Mouse (Mus musculus) heart, postnatal 25 days (tissue): ENCODE measurements around the gene Dpp3. TPM values are rescaled to one million over a fixed set of nuclear protein-coding genes. Genes with fewer than 3 reads are reported as not detected.
"Not testable (repeated sequence)": the region's sequence is repeated elsewhere in the genome, so short reads cannot be mapped to it uniquely, and the experiment has no call there.

Experiments
- DNase-seq: peaks from one replicate; pipeline ENCODE4 v3.0.0; 2022; ENCODE audit warnings: low spot score
- intact Hi-C: fragments of 180-260 bp; cut with DNase I; formaldehyde crosslinking; loops from one replicate; pipeline ENCODE4 v1.15.1; 2025
- total RNA-seq, 2 experiments: library from RNA; stranded (reverse); gene quantifications; 2 replicates each; pipeline ENCODE4 v1.2.3; 2021

The Dpp3 gene
- total RNA-seq = 10 to 100 TPM; 17.5 to 19.6 TPM

DNA sequence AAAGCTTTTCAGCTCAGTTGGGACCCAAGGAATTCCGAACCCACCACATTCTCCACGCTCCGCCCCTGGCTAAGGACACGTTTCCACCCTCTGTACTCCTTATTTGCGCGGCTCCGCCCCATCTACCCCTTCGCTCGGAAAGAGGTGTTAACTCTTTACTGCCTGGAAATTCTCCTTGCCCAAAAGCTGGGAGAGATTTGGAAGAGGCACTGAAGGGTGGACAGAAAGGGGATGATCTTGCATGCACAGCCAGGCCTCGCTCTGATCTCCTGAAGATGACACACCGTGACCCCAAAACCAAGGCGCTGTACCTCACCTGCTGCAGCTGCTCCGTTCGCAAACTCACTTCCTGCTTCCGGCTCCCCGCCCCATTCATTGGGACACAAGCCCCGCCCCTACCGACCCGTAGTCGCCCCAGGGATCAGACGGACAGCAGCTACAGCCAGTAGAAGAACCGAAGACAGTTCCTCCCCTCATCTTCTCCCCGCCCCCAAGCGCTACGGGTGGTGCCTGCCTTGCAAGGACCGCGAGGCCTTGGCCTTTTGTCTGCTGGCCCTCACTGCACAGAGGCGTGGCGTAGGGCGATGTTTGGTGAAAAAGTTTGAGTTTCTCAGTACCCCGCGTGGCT, at the start of gene Dpp3:
Gene Dpp3, minus strand, starts transcription at position 384 of the 628 bp plus-strand sequence.
- peak; percentile 95 for DNase-seq
- intact Hi-C loops = no loop called here

DNA sequence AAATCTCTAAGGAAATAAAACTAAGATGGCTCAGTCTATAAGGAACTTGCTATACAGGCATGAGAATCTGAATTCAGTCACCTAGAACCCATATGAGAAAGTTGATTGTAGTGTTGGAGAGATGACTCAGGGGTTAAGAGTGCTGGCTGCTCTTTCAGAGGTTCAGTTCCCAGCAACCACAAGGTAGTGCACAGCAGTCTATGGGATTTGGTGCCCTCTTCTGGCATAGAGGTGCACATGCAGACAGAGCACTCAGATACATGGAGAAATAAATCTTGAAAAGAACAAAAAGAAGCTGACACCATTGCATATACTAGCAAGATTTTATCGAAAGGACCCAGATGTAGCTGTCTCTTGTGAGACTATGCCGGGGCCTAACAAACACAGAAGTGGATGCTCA, 40.1 kb upstream of the Dpp3 start:
- intact Hi-C loops = no loop called here
- DNase-seq = no peak

- intact Hi-C loops = loop anchor here (5.0 kb wide), 2 partner anchors 205 to 330 kb away; partner anchors contain the start of gene Rbm4b
- peak; percentile 72 for DNase-seq
Measured at GRCm38 (mm10) chr19:4961928-4962601, 34.0 kb upstream of the Dpp3 start, which contains the start of gene Mrpl11. Gene Mrpl11 (plus strand): TSS chr19:4962147.

DNA sequence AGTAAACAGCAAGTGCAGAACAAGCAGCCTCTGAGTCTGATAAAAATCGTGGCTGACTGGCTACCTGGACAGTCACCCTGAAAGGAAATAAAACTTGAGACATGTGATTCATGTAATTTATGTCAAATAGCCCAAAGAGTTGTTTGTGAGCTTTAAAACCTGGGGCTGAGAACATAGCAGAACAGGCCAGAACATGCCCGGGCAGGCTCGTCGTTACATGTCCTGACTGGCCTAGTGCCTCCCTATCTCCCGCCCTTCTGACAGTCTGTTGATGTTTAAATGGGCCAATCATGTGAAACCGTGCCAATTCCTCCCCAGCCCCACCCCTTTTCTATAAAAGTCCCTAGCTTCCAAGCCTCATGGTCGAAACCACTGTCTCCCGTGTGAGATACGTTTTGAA, 20.6 kb upstream of the Dpp3 start:
- DNase-seq, intact Hi-C loops: not testable (repeated sequence)

DNA sequence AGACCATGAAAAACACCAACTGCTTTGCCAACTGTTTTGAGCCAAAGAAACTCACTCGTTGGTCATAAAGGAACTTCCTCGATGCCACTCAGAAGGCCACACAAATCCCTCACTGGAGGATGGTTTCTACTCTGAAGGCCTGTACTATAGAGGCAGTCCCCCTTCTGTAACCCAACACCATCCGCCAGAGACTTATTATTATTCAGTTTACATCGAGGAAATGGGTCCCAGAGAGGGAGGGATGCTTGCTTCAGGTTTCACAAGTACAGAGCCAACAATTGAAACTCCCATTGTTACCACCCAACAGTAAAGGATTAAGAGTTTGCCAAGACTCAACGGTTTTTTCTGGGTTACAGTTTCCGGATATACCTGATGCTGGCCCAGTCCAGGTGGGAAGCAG, 17.5 kb upstream of the Dpp3 start:
- intact Hi-C loops = no loop called here
- no peak for DNase-seq

GRCm38 (mm10) chr19:4943253-4943588, 15.1 kb upstream of the Dpp3 start:
- no peak for DNase-seq
- intact Hi-C loops = no loop called here

DNA sequence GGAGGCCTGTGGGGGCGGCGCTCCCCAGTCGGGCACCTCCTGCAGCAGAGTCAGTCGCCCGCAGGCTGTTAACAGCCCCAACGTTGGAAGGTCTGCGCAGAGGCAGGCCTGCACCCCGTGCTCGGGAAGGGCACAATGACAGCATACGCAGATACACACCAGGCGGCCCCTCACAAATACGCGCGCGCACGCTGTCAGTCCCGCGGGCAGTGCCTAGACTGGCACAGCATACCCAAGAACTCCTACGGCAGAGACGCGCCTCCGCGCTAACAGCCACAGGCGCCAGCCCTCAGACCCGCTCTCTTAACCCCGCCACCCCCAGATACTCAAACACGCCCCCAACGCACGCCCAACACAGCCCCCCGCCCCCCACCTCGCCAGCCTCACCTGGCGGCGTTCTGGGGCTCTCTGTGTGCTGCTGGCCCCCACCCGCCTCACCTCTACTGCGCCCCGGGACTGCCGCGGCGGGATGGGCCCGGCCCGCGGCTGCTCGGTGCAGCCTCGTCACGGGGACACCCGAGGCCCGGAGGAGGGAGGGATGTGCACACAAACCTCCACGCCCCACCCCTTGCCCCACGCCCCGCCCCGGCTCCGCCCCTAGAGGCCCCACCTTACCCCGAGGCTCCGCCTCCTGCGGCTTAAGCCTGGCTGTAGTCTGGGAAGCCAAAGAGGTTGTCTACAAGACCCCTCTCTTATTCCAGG, 14.6 kb upstream of the Dpp3 start, which contains the start of gene Peli3:
Gene Peli3, minus strand, starts transcription at position 577 of the 702 bp plus-strand sequence.
- intact Hi-C loops = no loop called here
- DNase-seq = peak; percentile 25

DNA sequence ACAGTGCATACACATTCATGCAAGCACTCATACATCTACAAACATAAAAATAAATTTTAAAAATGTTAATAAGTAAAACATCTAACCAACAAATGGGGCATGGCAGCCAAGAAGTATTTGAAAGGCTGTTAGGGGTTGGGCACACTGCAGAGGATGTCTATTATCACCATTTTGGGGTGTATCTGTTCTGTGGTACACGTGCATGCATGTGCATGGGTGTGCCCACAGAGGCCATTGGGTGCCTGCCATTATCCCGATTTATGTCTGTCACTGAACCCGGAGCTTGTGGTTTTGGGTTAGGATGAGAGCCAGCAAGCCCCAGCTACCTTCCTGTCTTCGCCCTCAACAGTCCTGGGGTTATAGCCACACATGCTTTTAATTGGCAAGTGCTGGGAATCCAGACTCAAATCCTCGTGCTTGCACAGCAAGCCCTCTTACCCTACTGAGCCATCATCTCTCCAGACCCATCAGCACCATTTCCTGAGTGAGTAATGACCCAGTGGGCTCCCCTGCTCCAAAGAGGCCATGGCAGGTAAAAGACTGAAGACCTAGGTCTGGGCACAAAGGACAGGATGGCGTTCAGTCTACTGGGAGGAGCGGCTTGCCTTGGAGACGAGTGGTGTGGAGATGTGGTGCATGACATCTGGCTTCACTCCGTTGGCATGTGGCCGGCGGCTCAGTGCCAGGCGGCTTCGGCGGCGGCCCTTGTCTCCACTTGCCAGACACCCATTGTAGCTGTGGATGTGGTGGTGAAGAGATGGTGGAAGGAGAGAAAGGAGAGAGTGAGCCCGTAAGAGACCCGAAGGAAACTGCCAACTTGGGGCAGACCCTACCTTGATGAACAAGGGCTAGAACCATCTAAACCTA, 9.6 kb upstream of the Dpp3 start:
- DNase-seq = no peak
- intact Hi-C loops = no loop called here

GRCm38 (mm10) chr19:4936896-4937295, 8.8 kb upstream of the Dpp3 start:
- intact Hi-C loops = no loop called here
- no peak for DNase-seq

DNA sequence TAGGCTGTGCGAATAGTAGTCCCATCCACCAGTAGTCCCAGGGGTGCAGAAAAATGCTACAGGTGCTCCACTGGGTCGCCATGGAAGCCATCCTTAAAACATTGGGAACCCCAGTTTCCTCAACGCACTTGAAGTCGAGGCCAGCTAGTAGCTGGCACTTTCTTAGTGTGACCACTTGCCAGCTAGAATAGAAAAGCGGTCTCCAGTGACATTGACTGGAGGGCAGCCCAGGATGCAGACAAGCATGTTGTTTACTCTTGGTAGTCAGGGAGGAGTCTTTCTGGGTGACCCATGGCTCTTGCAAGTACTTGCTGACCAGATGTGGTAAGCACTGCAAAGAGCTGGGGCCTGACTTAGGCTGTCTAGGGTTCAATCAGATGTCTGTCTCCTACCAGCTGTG, 694 bp upstream of the Dpp3 start:
- intact Hi-C loops = no loop called here
- no peak for DNase-seq

DNA sequence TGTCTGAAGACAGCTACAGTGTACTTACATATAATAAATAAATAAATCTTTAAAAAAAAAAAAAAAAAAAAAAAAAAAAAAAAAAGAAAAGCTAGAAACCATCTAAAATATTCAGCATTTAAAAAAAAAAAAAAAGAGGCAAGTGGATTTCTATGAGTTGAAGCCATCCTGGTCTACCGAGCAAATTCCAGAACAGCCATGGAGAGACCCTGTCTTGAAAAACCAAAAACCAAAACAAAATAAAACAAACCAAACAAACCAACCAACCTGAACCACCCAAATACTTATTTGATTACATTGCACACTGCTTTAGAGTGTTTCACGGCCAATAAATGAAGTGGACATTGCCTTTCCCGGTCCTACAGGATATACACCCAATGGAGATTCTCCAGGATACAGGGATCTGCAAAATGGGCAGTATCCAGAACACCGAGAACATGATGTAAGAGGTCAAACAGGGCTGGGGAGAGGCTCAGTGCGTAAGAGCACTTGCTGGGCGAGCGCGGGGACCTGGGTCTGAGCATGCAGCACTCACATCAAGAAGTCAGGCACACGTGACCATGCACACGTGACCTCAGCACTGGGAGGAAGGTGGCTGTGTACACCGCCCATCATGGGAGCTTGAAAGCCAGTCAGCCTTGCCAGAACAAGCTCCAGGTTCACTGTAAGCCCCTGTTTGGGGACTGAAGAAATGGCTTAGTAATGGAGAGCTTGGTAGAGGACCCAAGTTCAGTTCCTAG, 2.8 kb downstream of the Dpp3 start:
- intact Hi-C loops = no loop called here
- no peak for DNase-seq

DNA sequence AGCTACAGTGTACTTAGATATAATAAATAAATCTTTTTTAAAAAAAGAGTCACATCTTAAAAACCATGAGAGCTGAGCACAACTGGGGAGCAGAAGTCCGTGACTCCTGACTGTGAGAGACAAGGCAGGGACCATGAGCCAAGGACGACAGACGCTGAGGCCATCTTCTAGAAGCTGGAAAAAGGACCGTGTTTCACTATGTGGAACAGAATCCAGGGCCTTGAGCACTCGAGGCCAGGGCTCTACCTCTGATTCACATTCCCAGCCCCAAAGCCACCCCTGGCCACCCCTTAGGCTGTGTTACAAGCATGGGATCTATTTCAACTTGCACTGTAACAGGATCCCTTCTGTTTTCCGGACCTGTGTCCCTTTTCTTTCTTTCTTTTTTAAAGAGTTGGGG, 8.4 kb downstream of the Dpp3 start:
- intact Hi-C loops = no loop called here
- no peak for DNase-seq

- intact Hi-C loops = no loop called here
- DNase-seq = no peak
Measured at GRCm38 (mm10) chr19:4916827-4917226, 11.3 kb downstream of the Dpp3 start.

DNA sequence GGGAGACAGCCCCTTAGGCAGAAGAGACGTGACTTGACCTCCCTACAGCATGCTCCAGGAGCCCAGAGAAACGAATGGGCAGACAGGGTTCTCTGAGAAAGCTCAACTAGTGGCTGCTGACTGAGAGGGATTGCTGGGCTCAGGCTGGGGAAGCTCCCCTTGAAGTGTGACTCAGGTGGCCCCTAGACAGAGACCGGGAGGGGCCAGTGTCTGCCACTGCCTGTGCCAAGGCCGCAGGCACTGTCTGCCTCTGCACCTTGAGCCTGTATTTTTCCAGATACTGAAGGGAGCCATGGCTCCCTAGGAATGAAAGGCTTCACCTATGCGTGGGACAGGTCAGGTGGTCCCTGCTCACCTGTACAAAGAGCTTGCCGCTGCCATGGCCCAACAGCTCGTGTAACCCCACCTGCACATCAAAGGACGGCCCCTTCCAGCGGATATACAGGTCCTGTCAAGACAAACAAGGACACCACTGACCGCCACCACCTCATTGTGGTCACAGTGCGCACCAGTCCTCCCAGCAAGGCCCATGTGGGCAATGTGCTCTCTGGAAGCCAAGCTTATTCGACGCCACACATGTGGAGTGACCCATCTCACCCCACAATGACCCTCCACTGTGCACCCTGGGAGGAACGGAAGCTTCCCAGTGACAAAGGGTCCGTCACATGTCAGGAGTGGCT, 12.0 kb downstream of the Dpp3 start:
- intact Hi-C loops = no loop called here
- DNase-seq = no peak

- DNase-seq = no peak
- intact Hi-C loops = loop anchor here (5.0 kb wide), 1 partner anchor 152 kb away; the partner anchor contains the start of gene Rbm4b
Measured at GRCm38 (mm10) chr19:4909376-4909775, 18.7 kb downstream of the Dpp3 start.

GRCm38 (mm10) chr19:4908107-4908506, 20.0 kb downstream of the Dpp3 start:
- intact Hi-C loops = loop anchor here (5.0 kb wide), 1 partner anchor 151 kb away; the partner anchor contains the start of gene Rbm4b
- DNase-seq = no peak

DNA sequence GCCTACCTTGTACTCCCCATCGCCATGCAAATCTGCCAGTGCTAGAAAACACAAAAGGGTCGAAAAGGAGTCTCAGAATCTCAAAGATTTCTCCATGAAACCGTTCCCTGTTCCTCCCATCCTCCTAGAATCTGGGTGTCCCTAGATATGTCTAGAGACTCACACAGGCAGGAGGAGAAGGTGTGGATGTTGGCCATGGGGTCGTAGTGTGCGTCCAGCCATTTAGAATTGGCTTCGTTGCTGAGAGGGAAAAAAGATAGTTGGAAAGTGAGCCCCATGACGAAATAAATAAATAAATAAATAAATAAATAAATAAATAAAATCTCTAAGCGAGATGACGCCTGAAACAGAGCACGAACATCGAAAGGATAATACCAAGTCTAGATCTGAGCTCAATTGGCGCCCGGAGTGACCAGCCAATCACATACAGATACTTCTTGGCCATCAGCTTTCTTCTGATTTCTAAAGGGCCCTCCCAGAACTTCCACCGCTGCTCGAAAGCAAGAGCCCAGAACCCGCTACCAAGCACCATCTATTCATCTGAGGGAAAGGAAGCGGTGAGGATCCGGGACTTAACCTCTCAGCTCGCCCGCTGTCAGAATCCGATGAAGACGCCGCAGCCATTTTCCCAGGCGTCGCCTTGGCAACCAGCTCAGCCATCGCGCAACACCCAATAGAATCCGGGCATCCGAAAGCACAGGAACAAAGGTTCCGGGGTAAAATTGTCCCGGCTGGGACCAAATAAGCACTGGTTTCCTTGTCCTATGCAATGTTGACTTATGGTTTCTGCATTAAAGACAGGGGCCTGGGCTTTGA, 21.9 kb downstream of the Dpp3 start, which contains the start of gene Bbs1:
Gene Bbs1, minus strand, starts transcription at position 650 of the 816 bp plus-strand sequence.
- intact Hi-C loops = loop anchor here (5.0 kb wide), 1 partner anchor 149 kb away; the partner anchor contains the start of gene Rbm4b
- DNase-seq = peak; percentile 47

GRCm38 (mm10) chr19:4899888-4900287, 28.2 kb downstream of the Dpp3 start:
- DNase-seq = no peak
- intact Hi-C loops = no loop called here
